Mouse (Mus musculus): ENCODE results near the gene Cntn1. TPM values are rescaled to one million over a fixed set of nuclear protein-coding genes. Genes with fewer than 3 reads are reported as not detected.
A peak's percentile ranks its signal among the peaks of the same experiment; 100 is the strongest.

Gene Cntn1
- polyA plus RNA-seq, 1 experiment from 2014 or later, result 3.1 TPM

- WGBS, result 16% methylated on average over 4 of the region's 4 CpGs
- H3K9ac ChIP-seq (ENCODE audit: low read length), result no peak overlapping the region
- peaks cover 10% of the 10 kb centered on the region for H3K27me3 ChIP-seq (ENCODE audit: control insufficient read depth, insufficient read depth, low read length)
- no peak for ATAC-seq (ENCODE audit: insufficient read depth, low FRiP score)
- H3K4me1 ChIP-seq (ENCODE audit: control insufficient read depth, insufficient read depth, low read length), result peaks cover 9% of the 10 kb centered on the region; the same call in 1 of the 2 replicates
- H3K9me3 ChIP-seq (replicated peaks; ENCODE audit: control insufficient read depth, low read length), result no peaks in the 10 kb centered on the region
- H3K4me3 ChIP-seq (replicated peaks; ENCODE audit: low read length), result peak overlapping the region; percentile 54; the same call in 1 of the 2 replicates
- H3K27ac ChIP-seq (ENCODE audit: low read length), result no peak overlapping the region
- H3K36me3 ChIP-seq (ENCODE audit: control insufficient read depth, insufficient read depth, low read length), result no peaks in the 10 kb centered on the region
- peak overlapping the region; percentile 93 for H3K4me2 ChIP-seq (ENCODE audit: low read depth, low read length)
Observed at GRCm38 (mm10) chr15:92052133-92052463, 1.1 kb downstream of the Cntn1 start.

GRCm38 (mm10) chr15:92057553-92057952 is 6.6 kb downstream of the Cntn1 start:
- ATAC-seq (ENCODE audit: insufficient read depth, low FRiP score), result no peak

GRCm38 (mm10) chr15:92060986-92061385 is 10.0 kb downstream of the Cntn1 start:
- Histone ChIP-seq H3K4me1 (ENCODE audit: control insufficient read depth, insufficient read depth, low read length) (no peaks in the 10 kb centered on the region), H3K9ac (ENCODE audit: low read length) (no peak overlapping the region), H3K27me3 (ENCODE audit: control insufficient read depth, insufficient read depth, low read length) (no peaks in the 10 kb centered on the region), H3K9me3 (replicated peaks; ENCODE audit: control insufficient read depth, low read length) (no peaks in the 10 kb centered on the region), H3K36me3 (ENCODE audit: control insufficient read depth, insufficient read depth, low read length) (no peaks in the 10 kb centered on the region), H3K4me2 (ENCODE audit: low read depth, low read length) (no peak overlapping the region), H3K27ac (ENCODE audit: low read length) (no peak overlapping the region), H3K4me3 (replicated peaks; ENCODE audit: low read length) (no peak overlapping the region)
- no peak for ATAC-seq (ENCODE audit: insufficient read depth, low FRiP score)
- 45% methylated on average over 3 of the region's 3 CpGs for WGBS

More at GRCm38 (mm10) chr15:92057553-92057952, 6.6 kb downstream of the Cntn1 start:
- no peaks in the 10 kb centered on the region for H3K4me1 ChIP-seq (ENCODE audit: control insufficient read depth, insufficient read depth, low read length)
- no peak overlapping the region for H3K9ac ChIP-seq (ENCODE audit: low read length)
- no peak overlapping the region for H3K4me3 ChIP-seq (replicated peaks; ENCODE audit: low read length)
- no peaks in the 10 kb centered on the region for H3K9me3 ChIP-seq (replicated peaks; ENCODE audit: control insufficient read depth, low read length)
- WGBS, result 91% methylated on average over 5 of the region's 5 CpGs
- no peaks in the 10 kb centered on the region for H3K36me3 ChIP-seq (ENCODE audit: control insufficient read depth, insufficient read depth, low read length)
- H3K27ac ChIP-seq (ENCODE audit: low read length), result no peak overlapping the region
- no peak overlapping the region for H3K4me2 ChIP-seq (ENCODE audit: low read depth, low read length)
- H3K27me3 ChIP-seq (ENCODE audit: control insufficient read depth, insufficient read depth, low read length), result no peaks in the 10 kb centered on the region; the same call in 1 of the 2 replicates

GRCm38 (mm10) chr15:92079416-92079815 is 28.5 kb downstream of the Cntn1 start:
- H3K4me1 ChIP-seq (ENCODE audit: control insufficient read depth, insufficient read depth, low read length), result no peaks in the 10 kb centered on the region
- no peak overlapping the region for H3K4me2 ChIP-seq (ENCODE audit: low read depth, low read length)
- WGBS, result 64% methylated on average over 3 of the region's 3 CpGs
- H3K4me3 ChIP-seq (replicated peaks; ENCODE audit: low read length), result no peak overlapping the region
- no peak overlapping the region for H3K27ac ChIP-seq (ENCODE audit: low read length)
- no peak overlapping the region for H3K9ac ChIP-seq (ENCODE audit: low read length)
- H3K27me3 ChIP-seq (ENCODE audit: control insufficient read depth, insufficient read depth, low read length), result no peaks in the 10 kb centered on the region
- H3K9me3 ChIP-seq (replicated peaks; ENCODE audit: control insufficient read depth, low read length), result no peaks in the 10 kb centered on the region
- no peak for ATAC-seq (ENCODE audit: insufficient read depth, low FRiP score)
- no peaks in the 10 kb centered on the region for H3K36me3 ChIP-seq (ENCODE audit: control insufficient read depth, insufficient read depth, low read length)

GRCm38 (mm10) chr15:92085876-92086275 is 34.9 kb downstream of the Cntn1 start:
- Histone ChIP-seq H3K4me3 (replicated peaks; ENCODE audit: low read length) (no peak overlapping the region), H3K9ac (ENCODE audit: low read length) (no peak overlapping the region), H3K27me3 (ENCODE audit: control insufficient read depth, insufficient read depth, low read length) (no peaks in the 10 kb centered on the region), H3K27ac (ENCODE audit: low read length) (no peak overlapping the region), H3K4me1 (ENCODE audit: control insufficient read depth, insufficient read depth, low read length) (no peaks in the 10 kb centered on the region), H3K4me2 (ENCODE audit: low read depth, low read length) (no peak overlapping the region), H3K36me3 (ENCODE audit: control insufficient read depth, insufficient read depth, low read length) (no peaks in the 10 kb centered on the region), H3K9me3 (replicated peaks; ENCODE audit: control insufficient read depth, low read length) (no peaks in the 10 kb centered on the region)
- ATAC-seq (ENCODE audit: insufficient read depth, low FRiP score), result no peak
- 40% methylated on average over 1 of the region's 1 CpGs for WGBS

- Histone ChIP-seq H3K27me3 (ENCODE audit: control insufficient read depth, insufficient read depth, low read length) (no peaks in the 10 kb centered on the region), H3K27ac (ENCODE audit: low read length) (no peak overlapping the region), H3K4me1 (ENCODE audit: control insufficient read depth, insufficient read depth, low read length) (no peaks in the 10 kb centered on the region), H3K4me2 (ENCODE audit: low read depth, low read length) (no peak overlapping the region), H3K9ac (ENCODE audit: low read length) (no peak overlapping the region), H3K4me3 (replicated peaks; ENCODE audit: low read length) (no peak overlapping the region), H3K36me3 (ENCODE audit: control insufficient read depth, insufficient read depth, low read length) (no peaks in the 10 kb centered on the region), H3K9me3 (replicated peaks; ENCODE audit: control insufficient read depth, low read length) (no peaks in the 10 kb centered on the region)
- WGBS, result 42% methylated on average over 6 of the region's 6 CpGs
- ATAC-seq (ENCODE audit: insufficient read depth, low FRiP score), result 0 out of 2 replicates have a peak, but pooled peaks have one; percentile 58
Observed at GRCm38 (mm10) chr15:92087691-92088286, 36.8 kb downstream of the Cntn1 start.

- no peaks in the 10 kb centered on the region for H3K27me3 ChIP-seq (ENCODE audit: control insufficient read depth, insufficient read depth, low read length)
- no peak overlapping the region for H3K4me3 ChIP-seq (replicated peaks; ENCODE audit: low read length)
- no peaks in the 10 kb centered on the region for H3K36me3 ChIP-seq (ENCODE audit: control insufficient read depth, insufficient read depth, low read length)
- no peak overlapping the region for H3K4me2 ChIP-seq (ENCODE audit: low read depth, low read length)
- 78% methylated on average over 6 of the region's 6 CpGs for WGBS
- H3K4me1 ChIP-seq (ENCODE audit: control insufficient read depth, insufficient read depth, low read length), result no peaks in the 10 kb centered on the region
- no peak overlapping the region for H3K9ac ChIP-seq (ENCODE audit: low read length)
- H3K27ac ChIP-seq (ENCODE audit: low read length), result no peak overlapping the region
- H3K9me3 ChIP-seq (replicated peaks; ENCODE audit: control insufficient read depth, low read length), result no peaks in the 10 kb centered on the region
- ATAC-seq (ENCODE audit: insufficient read depth, low FRiP score), result no peak
Observed at GRCm38 (mm10) chr15:92090787-92091186, 39.8 kb downstream of the Cntn1 start.

- Histone ChIP-seq H3K27ac (ENCODE audit: low read length) (no peak overlapping the region), H3K9me3 (replicated peaks; ENCODE audit: control insufficient read depth, low read length) (no peaks in the 10 kb centered on the region), H3K4me2 (ENCODE audit: low read depth, low read length) (no peak overlapping the region), H3K27me3 (ENCODE audit: control insufficient read depth, insufficient read depth, low read length) (no peaks in the 10 kb centered on the region), H3K9ac (ENCODE audit: low read length) (no peak overlapping the region), H3K4me3 (replicated peaks; ENCODE audit: low read length) (no peak overlapping the region), H3K4me1 (ENCODE audit: control insufficient read depth, insufficient read depth, low read length) (no peaks in the 10 kb centered on the region), H3K36me3 (ENCODE audit: control insufficient read depth, insufficient read depth, low read length) (no peaks in the 10 kb centered on the region)
- 80% methylated on average over 3 of the region's 3 CpGs for WGBS
- no peak for ATAC-seq (ENCODE audit: insufficient read depth, low FRiP score)
Observed at GRCm38 (mm10) chr15:92092041-92092440, 41.1 kb downstream of the Cntn1 start.

GRCm38 (mm10) chr15:92099410-92100174 is 48.6 kb downstream of the Cntn1 start:
- Histone ChIP-seq H3K4me2 (ENCODE audit: low read depth, low read length) (no peak overlapping the region), H3K9me3 (replicated peaks; ENCODE audit: control insufficient read depth, low read length) (no peaks in the 10 kb centered on the region), H3K9ac (ENCODE audit: low read length) (no peak overlapping the region), H3K27ac (ENCODE audit: low read length) (no peak overlapping the region), H3K36me3 (ENCODE audit: control insufficient read depth, insufficient read depth, low read length) (no peaks in the 10 kb centered on the region), H3K4me1 (ENCODE audit: control insufficient read depth, insufficient read depth, low read length) (no peaks in the 10 kb centered on the region), H3K4me3 (replicated peaks; ENCODE audit: low read length) (no peak overlapping the region), H3K27me3 (ENCODE audit: control insufficient read depth, insufficient read depth, low read length) (no peaks in the 10 kb centered on the region)
- WGBS, result 54% methylated on average over 5 of the region's 5 CpGs
- ATAC-seq (ENCODE audit: insufficient read depth, low FRiP score), result no peak
